Mouse (Mus musculus) CH12.LX (cell line): Measurements from ENCODE around the gene Myl12a. TPM values are rescaled to one million over a fixed set of nuclear protein-coding genes. Genes with fewer than 3 reads are reported as not detected.

Experiments
- DNase-seq: peaks from one replicate; pipeline ENCODE4 v3.0.0-alpha.2; 2013; ENCODE audit errors: extremely low read depth
- H3K27ac ChIP-seq: 2 replicates; pipeline ENCODE4 v1.5.1; 2012; ENCODE audit warnings: low read depth, mild to moderate bottlenecking, control low read depth, moderate library complexity; ENCODE audit not compliant: insufficient read depth
- H3K27me3 ChIP-seq: replicated peaks from 2 replicates; pipeline ENCODE3; 2012; ENCODE audit warnings: inconsistent platforms
- H3K36me3 ChIP-seq, 2 experiments: replicated peaks in 1 of 2; 2 replicates each; pipeline versions ENCODE3 to v1.6.1; 2012; ENCODE audit warnings: inconsistent platforms in 1 of 2, low read length in 1 of 2, mild to moderate bottlenecking in 1 of 2, mixed read lengths in 1 of 2, moderate library complexity in 1 of 2; ENCODE audit not compliant: control insufficient read depth in 1 of 2, insufficient read depth in 1 of 2
- H3K4me1 ChIP-seq, 2 experiments: 2 replicates each; pipeline ENCODE4 v1.6.1; 2012; ENCODE audit warnings: inconsistent platforms in 1 of 2, moderate library complexity in 1 of 2; ENCODE audit not compliant: insufficient read depth in 2 of 2, control insufficient read depth in 1 of 2
- H3K4me2 ChIP-seq: 2 replicates; pipeline ENCODE4 v1.6.1; 2012; ENCODE audit warnings: low read depth, mild to moderate bottlenecking, control low read depth; ENCODE audit not compliant: poor library complexity, insufficient read depth, severe bottlenecking
- H3K4me3 ChIP-seq, 3 experiments: fragments of 150-350 bp in 1 of 3; sonication (generic) in 1 of 3; replicated peaks in 1 of 3; 2 replicates each; pipeline versions ENCODE3 to v1.5.1; 2011 to 2012; ENCODE audit warnings: low read depth in 2 of 3, low read length in 2 of 3, mild to moderate bottlenecking in 2 of 3, moderate library complexity in 2 of 3, control low read depth in 1 of 3, improper control_type of control experiment in 1 of 3, inconsistent platforms in 1 of 3, mixed read lengths in 1 of 3; ENCODE audit not compliant: poor library complexity in 1 of 3
- H3K79me2 ChIP-seq: replicated peaks from 2 replicates; pipeline ENCODE4 v1.6.1; 2012; ENCODE audit warnings: mild to moderate bottlenecking, moderate library complexity; ENCODE audit not compliant: control insufficient read depth, poor library complexity, insufficient read depth, severe bottlenecking; ENCODE audit errors: extremely low read depth
- H3K9ac ChIP-seq: 2 replicates; pipeline ENCODE4 v1.6.1; 2012; ENCODE audit warnings: low read depth, mild to moderate bottlenecking, control low read depth, moderate library complexity; ENCODE audit not compliant: insufficient read depth
- H3K9me3 ChIP-seq: replicated peaks from 2 replicates; pipeline ENCODE3; 2012; ENCODE audit warnings: low read length, inconsistent platforms, mixed read lengths
- BHLHE40 ChIP-seq: IDR thresholded peaks from 2 replicates; pipeline ENCODE4 v1.6.1; 2011; ENCODE audit warnings: mild to moderate bottlenecking, low read depth, low read length, improper control_type of control experiment
- CHD1 ChIP-seq: IDR thresholded peaks from 2 replicates; pipeline ENCODE4 v1.6.1; 2012; ENCODE audit warnings: low read depth, low read length, improper control_type of control experiment, inconsistent platforms
- CTCF ChIP-seq, 2 experiments: IDR thresholded peaks in 1 of 2; conservative IDR thresholded peaks in 1 of 2; 2 replicates each; pipeline ENCODE4 v1.5.1; 2011 to 2012; ENCODE audit warnings: low read depth in 2 of 2, low read length in 2 of 2, improper control_type of control experiment in 1 of 2, inconsistent platforms in 1 of 2, mild to moderate bottlenecking in 1 of 2, moderate library complexity in 1 of 2
- E2F4 ChIP-seq: IDR thresholded peaks from 2 replicates; pipeline ENCODE4 v1.6.1; 2011; ENCODE audit warnings: low read depth, low read length, improper control_type of control experiment; ENCODE audit not compliant: insufficient replicate concordance
- ETS1 ChIP-seq: conservative IDR thresholded peaks from 2 replicates; pipeline ENCODE4 v1.6.1; 2012; ENCODE audit warnings: low read depth, mild to moderate bottlenecking, inconsistent platforms, low read length, improper control_type of control experiment, moderate library complexity
- JUN ChIP-seq: IDR thresholded peaks from 2 replicates; pipeline ENCODE4 v1.6.1; 2011; ENCODE audit warnings: low read depth, mild to moderate bottlenecking, low read length, improper control_type of control experiment, moderate library complexity; ENCODE audit not compliant: insufficient read depth
- MAX ChIP-seq: IDR thresholded peaks from 2 replicates; pipeline ENCODE4 v1.6.1; 2011; ENCODE audit warnings: low read length, improper control_type of control experiment
- MEF2A ChIP-seq: IDR thresholded peaks from 2 replicates; pipeline ENCODE4 v1.6.1; 2014; ENCODE audit warnings: low read depth, mild to moderate bottlenecking, inconsistent platforms, low read length, improper control_type of control experiment, borderline replicate concordance
- MXI1 ChIP-seq: IDR thresholded peaks from 2 replicates; pipeline ENCODE4 v1.6.1; 2011; ENCODE audit warnings: mild to moderate bottlenecking, low read depth, low read length, improper control_type of control experiment
- POLR2A ChIP-seq: IDR thresholded peaks from 2 replicates; pipeline ENCODE4 v1.6.1; 2011; ENCODE audit warnings: low read depth, mild to moderate bottlenecking, improper control_type of control experiment, low read length
- SIN3A ChIP-seq: IDR thresholded peaks from 2 replicates; pipeline ENCODE4 v1.6.1; 2012; ENCODE audit warnings: low read length, improper control_type of control experiment, inconsistent platforms
- SMC3 ChIP-seq: IDR thresholded peaks from 2 replicates; pipeline ENCODE4 v1.6.1; 2011; ENCODE audit warnings: low read depth, low read length, improper control_type of control experiment
- TBP ChIP-seq: conservative IDR thresholded peaks from 2 replicates; pipeline ENCODE4 v1.6.1; 2011; ENCODE audit warnings: low read depth, low read length, improper control_type of control experiment
- TCF12 ChIP-seq: IDR thresholded peaks from 2 replicates; pipeline ENCODE4 v1.6.1; 2014; ENCODE audit warnings: low read depth, mild to moderate bottlenecking, inconsistent platforms, low read length, improper control_type of control experiment
- ZKSCAN1 ChIP-seq: IDR thresholded peaks from 2 replicates; pipeline ENCODE4 v1.6.1; 2012; ENCODE audit warnings: low read depth, inconsistent platforms, low read length, improper control_type of control experiment, borderline replicate concordance
- dilution Hi-C: fragments of 300-500 bp; cut with MboI; formaldehyde crosslinking; loops from 2 replicates; pipeline ENCODE4 v1.14.3; 2020; ENCODE audit warnings: low sequenced_read_pairs; ENCODE audit not compliant: extremely low pct_unique_long_range_greater_than_20kb, extremely low pct_ligation_motif_present
- in situ Hi-C: fragments of 300-500 bp; cut with MboI; formaldehyde crosslinking; loops from 3 replicates; pipeline ENCODE4 v1.14.3; 2019; ENCODE audit warnings: low sequenced_read_pairs, low pct_ligation_motif_present, low pct_unique_long_range_greater_than_20kb, mixed read lengths
- polyA plus RNA-seq: library from polyadenylated mRNA; unstranded; fragments of >175 nt; gene quantifications from 2 replicates; pipeline ENCODE4 v1.2.1, GENCODE M21; 2012; ENCODE audit warnings: low read depth; ENCODE audit not compliant: insufficient read length
- total RNA-seq, 2 experiments: library from RNA; depleted of rRNA; stranded (reverse); fragments of 300-350 nt in 1 of 2; fragments of >200 nt in 1 of 2; gene quantifications; 2 replicates each; pipeline ENCODE4 v1.2.3; 2012 to 2014

Myl12a gene
- total and polyA plus RNA-seq, 3 experiments: 163 to 285 (median 246) TPM

GRCm38 (mm10) chr17:71018616-71019308 is 16.1 kb upstream of the Myl12a start:
- Histone ChIP-seq H3K79me2 (no peaks in the 10 kb centered on the region), H3K27me3 (no peaks in the 10 kb centered on the region), H3K9me3 (no peaks in the 10 kb centered on the region), H3K4me1 (peaks cover 0 to 9% of the 10 kb centered on the region in 2 experiments; a peak in 2 of 4 replicates), H3K27ac (no peak overlapping the region), H3K9ac (no peak overlapping the region), H3K4me2 (no peak overlapping the region), H3K36me3 (no peaks in the 10 kb centered on the region), H3K4me3 (no peak overlapping the region)
- in situ Hi-C loops (no loop called here), dilution Hi-C loops (no loop called here)
- TF ChIP-seq CTCF (conservative IDR thresholded peaks at IDR 0.05 in 1 of 2, IDR thresholded peaks at IDR 0.05 in 1 of 2; ENCODE audit: low read depth in 2 of 2, low read length in 2 of 2) (no peak), TCF12 (no peak)
- DNase-seq: no peak

DNA sequence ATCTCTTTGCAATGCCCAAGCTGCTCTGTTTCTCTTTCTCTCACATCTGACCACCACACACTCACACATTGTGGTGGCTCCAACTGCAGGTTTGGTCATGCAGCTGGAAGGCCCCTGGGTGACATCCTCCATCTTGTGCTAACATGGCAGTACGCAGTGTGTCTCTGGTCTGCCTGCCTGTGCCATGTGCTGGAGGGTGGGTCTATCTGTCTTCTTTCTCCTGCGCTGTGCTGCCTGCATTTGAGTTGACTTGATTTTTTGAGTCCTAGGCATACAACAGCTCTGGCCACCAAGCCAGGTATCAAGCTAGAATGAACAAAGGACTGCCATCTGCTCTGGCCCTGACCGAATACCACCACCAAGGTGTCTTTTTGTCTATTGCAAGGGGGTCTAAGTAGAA is 15.5 kb upstream of the Myl12a start:
- Histone ChIP-seq H3K36me3 (no peaks in the 10 kb centered on the region), H3K4me3 (no peak overlapping the region), H3K4me2 (no peak overlapping the region), H3K9ac (no peak overlapping the region), H3K9me3 (no peaks in the 10 kb centered on the region), H3K79me2 (no peaks in the 10 kb centered on the region), H3K27me3 (no peaks in the 10 kb centered on the region), H3K4me1 (peaks cover 0 to 12% of the 10 kb centered on the region in 2 experiments; a peak in 2 of 4 replicates), H3K27ac (no peak overlapping the region)
- in situ Hi-C loops (no loop called here), dilution Hi-C loops (no loop called here)
- no peak for TF ChIP-seq ZKSCAN1
- no peak for TF ChIP-seq CHD1
- TF ChIP-seq POLR2A: no peak
- no peak for TF ChIP-seq TCF12
- TF ChIP-seq BHLHE40: no peak
- TF ChIP-seq ETS1: no peak
- no peak for TF ChIP-seq MXI1
- TF ChIP-seq MAX: no peak
- no peak for TF ChIP-seq TBP
- TF ChIP-seq MEF2A: no peak
- TF ChIP-seq E2F4: no peak
- TF ChIP-seq SIN3A: no peak
- no peak for TF ChIP-seq JUN
- TF ChIP-seq SMC3: no peak
- no peak for DNase-seq
